Mouse (Mus musculus) left cerebral cortex, adult 9 months (tissue): ENCODE results near the gene Elmsan1.

Source experiments
- DNase-seq, 2 experiments: peaks; one replicate each; pipeline ENCODE4 v3.0.0; 2022; ENCODE audit warnings: low spot score in 2 of 2

Gene Elmsan1

GRCm38 (mm10) chr12:84174871-84175270 lies 43.8 kb downstream of the Elmsan1 start:
- no peak for DNase-seq

GRCm38 (mm10) chr12:84174190-84174811 lies 44.4 kb downstream of the Elmsan1 start:
- DNase-seq = no peak

GRCm38 (mm10) chr12:84173309-84173915 lies 45.3 kb downstream of the Elmsan1 start:
- DNase-seq = no peak

- DNase-seq = peak in 1 of 2 experiments; percentile 39
These were observed 45.8 kb downstream of the Elmsan1 start for GRCm38 (mm10) chr12:84172862-84173261.

- DNase-seq = no peak
These were observed 46.5 kb downstream of the Elmsan1 start for GRCm38 (mm10) chr12:84172216-84172615.

GRCm38 (mm10) chr12:84170610-84171009 lies 48.1 kb downstream of the Elmsan1 start:
- DNase-seq = no peak

- DNase-seq = no peak
These were observed 52.9 kb downstream of the Elmsan1 start for GRCm38 (mm10) chr12:84165631-84166373.

GRCm38 (mm10) chr12:84163586-84164110 lies 55.0 kb downstream of the Elmsan1 start:
- DNase-seq = no peak

GRCm38 (mm10) chr12:84163133-84163532 lies 55.5 kb downstream of the Elmsan1 start:
- no peak for DNase-seq

- DNase-seq = no peak
These were observed 56.9 kb downstream of the Elmsan1 start for GRCm38 (mm10) chr12:84161616-84162433.

- DNase-seq = no peak
These were observed 57.6 kb downstream of the Elmsan1 start for GRCm38 (mm10) chr12:84161116-84161515.

GRCm38 (mm10) chr12:84160491-84160890 lies 58.2 kb downstream of the Elmsan1 start:
- DNase-seq = no peak

- no peak for DNase-seq
These were observed 60.5 kb downstream of the Elmsan1 start for GRCm38 (mm10) chr12:84158156-84158555.

- no peak for DNase-seq
These were observed 62.5 kb downstream of the Elmsan1 start for GRCm38 (mm10) chr12:84156210-84156609.

- DNase-seq = no peak
These were observed 63.2 kb downstream of the Elmsan1 start for GRCm38 (mm10) chr12:84155523-84155871.

- no peak for DNase-seq
These were observed 63.7 kb downstream of the Elmsan1 start for GRCm38 (mm10) chr12:84154786-84155522.

- no peak for DNase-seq
These were observed 65.3 kb downstream of the Elmsan1 start for GRCm38 (mm10) chr12:84153414-84153813.

- DNase-seq = no peak
These were observed 66.1 kb downstream of the Elmsan1 start for GRCm38 (mm10) chr12:84152352-84153190.

GRCm38 (mm10) chr12:84151911-84152310 lies 66.8 kb downstream of the Elmsan1 start:
- no peak for DNase-seq

- no peak for DNase-seq
These were observed 67.7 kb downstream of the Elmsan1 start for GRCm38 (mm10) chr12:84150976-84151375.
